Mouse (Mus musculus): ENCODE results near the gene Stac3. TPM values are rescaled to one million over a fixed set of nuclear protein-coding genes. Genes with fewer than 3 reads are reported as not detected.

The Stac3 gene
- 2.1 and 3.9 TPM in 2 replicates for polyA plus RNA-seq (2012; rRNA removed)

DNA sequence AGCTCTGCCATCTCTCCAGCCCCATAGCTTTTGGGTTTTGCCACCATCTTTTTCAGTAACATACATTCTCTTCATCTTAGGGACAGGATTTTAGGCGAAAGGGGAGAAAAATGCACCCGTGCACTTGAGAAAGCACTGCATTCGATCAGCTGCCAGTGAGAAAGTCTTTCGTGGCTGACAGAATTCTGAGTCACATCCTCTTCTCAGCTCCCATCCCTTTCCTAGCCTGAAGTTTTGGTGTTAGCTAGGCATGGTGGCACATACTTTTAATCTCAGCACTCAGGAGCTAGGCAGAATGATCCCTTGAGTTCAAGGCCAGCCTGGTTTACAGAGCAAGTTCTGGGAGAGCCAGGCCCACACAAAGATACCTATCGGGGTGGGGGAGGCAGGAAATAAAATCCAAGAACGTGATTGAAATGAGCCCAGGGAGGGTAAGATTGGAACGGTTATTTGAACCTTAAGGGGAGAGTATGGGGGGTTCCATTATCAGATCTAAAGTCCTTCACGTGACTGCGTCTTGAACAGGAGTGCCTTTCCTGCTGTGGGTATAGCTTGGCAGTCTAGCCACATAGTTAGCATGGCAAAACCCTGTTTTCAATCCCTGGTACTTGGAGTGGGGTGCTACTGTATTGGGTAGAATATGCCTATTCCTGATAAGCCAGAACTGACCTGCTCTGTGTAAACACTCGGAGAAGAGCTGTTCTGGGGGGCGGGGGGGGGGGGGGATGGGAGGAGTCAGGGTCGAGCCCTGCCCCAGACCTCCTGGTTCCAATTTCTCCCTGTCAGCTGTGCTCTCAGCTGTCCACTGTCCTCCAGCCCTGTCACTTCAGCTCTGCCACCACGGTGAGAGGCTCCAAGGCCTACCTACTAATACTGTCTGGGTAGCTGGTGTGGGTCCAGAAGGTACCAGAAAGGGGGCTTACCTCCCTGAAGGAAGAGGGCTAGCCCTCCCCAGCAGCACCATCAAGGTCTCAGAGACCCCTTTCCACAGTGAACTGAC, at the start of gene Stac3:
Stac3 (plus strand) TSS at position 793 of the 1,000 bp plus-strand sequence.

GRCm38 (mm10) chr10:127514764-127515163, 13.3 kb downstream of the Stac3 start, which contains the start of gene Ndufa4l2:
TSS of gene Ndufa4l2 (plus strand) at chr10:127514967.

DNA sequence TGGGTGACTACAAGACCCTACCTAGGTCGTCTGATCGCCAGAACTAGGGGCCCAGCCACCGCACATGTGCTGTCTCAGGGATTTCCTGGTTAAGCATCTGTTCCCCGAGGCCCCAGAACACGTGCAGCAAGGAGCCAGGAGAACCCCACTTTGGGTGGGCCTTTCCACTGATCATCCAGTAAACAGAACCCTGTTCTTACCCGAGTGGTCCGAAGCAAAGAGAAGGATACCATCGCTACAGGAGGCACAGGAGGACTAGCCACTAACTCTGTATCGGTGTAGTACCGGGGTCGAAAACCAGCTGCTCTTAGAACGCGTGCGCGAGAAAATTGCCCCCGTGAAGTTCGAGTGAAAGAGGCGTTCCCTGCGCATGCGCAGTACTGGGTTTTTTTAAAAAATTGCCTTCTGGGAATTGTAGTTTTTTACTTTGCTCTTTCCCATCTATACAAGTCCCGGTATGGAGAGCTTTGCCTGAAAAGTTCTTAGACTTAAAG, 20.6 kb downstream of the Stac3 start, which contains the start of gene Shmt2:
Shmt2 (minus strand) TSS at position 357 of the 494 bp plus-strand sequence.

DNA sequence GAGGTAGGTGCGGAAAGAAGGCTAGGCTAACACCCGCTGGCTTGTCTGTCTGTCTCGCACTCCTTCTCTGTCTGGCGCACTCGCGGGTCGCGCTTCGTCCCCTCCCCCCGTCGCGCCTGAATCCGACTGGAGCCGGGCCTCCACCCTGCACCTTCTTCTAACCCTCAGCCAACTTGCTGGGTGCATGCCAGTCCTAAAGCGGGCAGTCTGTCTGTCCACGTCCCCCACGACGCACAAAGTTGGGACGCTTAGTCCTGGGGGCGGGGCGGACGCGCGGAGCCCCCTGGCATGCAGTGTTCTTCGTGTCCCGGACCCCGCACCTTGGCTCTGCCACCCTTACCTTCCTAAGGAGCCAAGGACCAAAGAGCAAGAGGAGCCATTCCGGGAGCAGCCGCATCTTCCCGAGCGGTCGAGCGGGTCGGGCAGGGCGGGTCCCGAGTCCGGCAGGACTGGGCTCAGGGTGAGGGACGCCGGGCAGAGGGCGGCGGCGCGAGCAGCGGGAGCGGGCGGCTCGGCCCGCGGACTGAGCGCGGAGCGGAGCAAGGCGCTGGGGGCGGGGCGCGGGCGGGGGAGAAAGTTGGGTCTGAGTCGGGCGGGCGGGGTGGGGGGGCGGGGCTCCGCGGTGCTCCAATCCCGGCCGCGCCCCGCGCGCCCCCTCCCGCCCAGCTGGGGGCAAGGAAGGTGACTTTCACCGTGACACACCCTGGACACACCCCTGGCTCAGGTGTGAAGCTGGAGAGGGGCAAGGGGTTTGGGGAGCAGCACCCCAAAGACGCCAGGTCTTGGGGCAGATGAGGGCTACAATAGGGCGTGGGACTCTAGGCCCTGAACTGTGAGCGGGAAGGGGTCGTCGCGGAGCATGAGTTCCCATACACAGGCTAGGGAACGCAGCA, 32.8 kb downstream of the Stac3 start, which contains the start of gene Nxph4:
Nxph4 (minus strand) TSS at position 524 of the 893 bp plus-strand sequence.

Other genes with a start within 250 kb of the Stac3 start
- 1.4 and 3.6 TPM in 2 replicates for gene Kif5a, start 238.3 kb upstream of the Stac3 start, polyA plus RNA-seq (2012; rRNA removed)
- gene Dctn2, start 235.3 kb upstream of the Stac3 start, polyA plus RNA-seq (2012; rRNA removed): 108 and 112 TPM in 2 replicates
- 35.2 and 37.4 TPM in 2 replicates for gene Mbd6, start 212.7 kb upstream of the Stac3 start, polyA plus RNA-seq (2012; rRNA removed)
- gene Mars, start 189.9 kb upstream of the Stac3 start, polyA plus RNA-seq (2012; rRNA removed): 31.8 and 34.2 TPM in 2 replicates
- gene Arhgap9, start 179.7 kb upstream of the Stac3 start, polyA plus RNA-seq (2012; rRNA removed): 1.1 and 2.8 TPM in 2 replicates
- 5.7 and 9.6 TPM in 2 replicates for gene Gli1, start 159.7 kb upstream of the Stac3 start, polyA plus RNA-seq (2012; rRNA removed)
- gene Inhbe, start 147.3 kb upstream of the Stac3 start, polyA plus RNA-seq (2012; rRNA removed): not detected in 2 replicates
- gene Inhbc, start 131.3 kb upstream of the Stac3 start, polyA plus RNA-seq (2012; rRNA removed): 0.09 and 0.10 TPM in 2 replicates
- gene R3hdm2, start 121.4 kb upstream of the Stac3 start, polyA plus RNA-seq (2012; rRNA removed): 64.7 and 74.9 TPM in 2 replicates
- gene Ndufa4l2, start 13.3 kb downstream of the Stac3 start, polyA plus RNA-seq (2012; rRNA removed): 28.4 and 32.1 TPM in 2 replicates
- gene Shmt2, start 20.8 kb downstream of the Stac3 start, polyA plus RNA-seq (2012; rRNA removed): 34.0 and 35.9 TPM in 2 replicates
- gene Nxph4, start 32.9 kb downstream of the Stac3 start, polyA plus RNA-seq (2012; rRNA removed): 0.22 and 0.43 TPM in 2 replicates
- 65.5 and 79.6 TPM in 2 replicates for gene Lrp1, start 119.5 kb downstream of the Stac3 start, polyA plus RNA-seq (2012; rRNA removed)
- 27.3 and 36.1 TPM in 2 replicates for gene Stat6, start 141.3 kb downstream of the Stac3 start, polyA plus RNA-seq (2012; rRNA removed)
- 1.5 and 1.7 TPM in 2 replicates for gene Nemp1, start 165.2 kb downstream of the Stac3 start, polyA plus RNA-seq (2012; rRNA removed)
- 14.6 and 15.5 TPM in 2 replicates for gene Nab2, start 166.9 kb downstream of the Stac3 start, polyA plus RNA-seq (2012; rRNA removed)
- gene Myo1a, start 203.5 kb downstream of the Stac3 start, polyA plus RNA-seq (2012; rRNA removed): 15.6 and 18.5 TPM in 2 replicates
- gene Tac2, start 222.8 kb downstream of the Stac3 start, polyA plus RNA-seq (2012; rRNA removed): not detected in 2 replicates
- 1.7 and 2.2 TPM in 2 replicates for gene Zbtb39, start 237.9 kb downstream of the Stac3 start, polyA plus RNA-seq (2012; rRNA removed)

Measured in stomach, adult 2 months (tissue).